Mouse (Mus musculus) lung, postnatal 0 days (tissue): ENCODE results near the gene 4930524B15Rik.

Source experiments
- CTCF ChIP-seq: IDR thresholded peaks from 2 replicates; pipeline ENCODE4 v1.5.1; 2016; ENCODE audit warnings: antibody characterized with exemption, mild to moderate bottlenecking
- EP300 ChIP-seq: IDR thresholded peaks from 2 replicates; pipeline ENCODE4 v1.6.1; 2016; ENCODE audit warnings: antibody characterized with exemption, mild to moderate bottlenecking, control low read depth

DNA sequence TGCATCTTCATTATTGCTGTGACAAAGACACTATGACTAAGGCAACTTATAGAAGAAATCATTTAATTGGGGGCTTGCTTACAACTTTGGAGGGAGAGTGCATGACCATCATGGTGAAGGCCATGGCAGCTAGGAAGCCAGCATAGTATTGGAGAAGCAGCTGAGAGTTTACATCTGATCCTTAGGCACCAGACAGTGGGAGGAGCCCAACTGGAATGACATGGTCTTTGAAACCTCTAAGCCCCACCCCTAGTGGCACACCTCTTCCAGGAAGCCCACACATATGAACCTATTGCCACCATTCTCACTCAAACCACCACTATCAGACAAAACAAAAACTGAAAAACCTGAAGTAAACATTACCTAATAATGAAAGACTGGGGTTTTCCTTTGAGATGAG lies 5.3 kb upstream of the 4930524B15Rik start:
- no peak for TF ChIP-seq EP300
- no peak for TF ChIP-seq CTCF
